Mouse (Mus musculus): ENCODE results near the gene Tert. TPM values are rescaled to one million over a fixed set of nuclear protein-coding genes. Genes with fewer than 3 reads are reported as not detected.

The Tert gene
- total and polyA plus RNA-seq, 3 experiments = 0.05 to 0.18 TPM; not detected in 1

DNA sequence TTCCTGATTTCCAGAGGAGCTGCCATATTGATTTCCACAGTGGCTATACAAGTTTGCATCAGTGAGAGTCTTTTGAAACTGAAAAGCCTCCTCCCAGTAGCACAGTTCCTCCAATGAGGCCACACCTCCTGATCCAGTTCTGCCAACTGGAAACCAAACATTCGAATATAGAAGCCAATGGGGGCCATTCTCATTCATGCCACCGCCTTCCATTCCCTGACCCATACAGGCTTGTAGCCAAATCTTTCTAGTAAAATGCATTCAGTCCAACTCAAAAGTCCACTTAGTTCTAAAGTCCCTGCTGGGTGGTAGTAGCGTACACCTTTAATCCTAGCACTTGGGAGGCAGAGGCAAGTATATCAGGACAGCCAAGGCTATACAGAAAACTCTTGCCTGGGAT is 26.6 kb downstream of the Tert start:
- WGBS = 76% methylated on average over 3 of the region's 3 CpGs
- no peaks in the 10 kb centered on the region for H3K4me1 ChIP-seq (ENCODE audit: control insufficient read depth, insufficient read depth, low read length)
- intact Hi-C loops (cut with DNase I) = no loop called here
- no peaks in the 10 kb centered on the region for H3K79me2 ChIP-seq (replicated peaks; ENCODE audit: control insufficient read depth, insufficient read depth, low read length)
- peaks cover 3% of the 10 kb centered on the region; the same call in 1 of the 2 replicates for H3K27me3 ChIP-seq (ENCODE audit: control insufficient read depth, insufficient read depth, low read length)
- TF ChIP-seq CTCF (IDR thresholded peaks at IDR 0.05) (no peak), POLR2A (IDR thresholded peaks at IDR 0.05; ENCODE audit: insufficient read depth, low read depth, low read length) (no peak), EP300 (IDR thresholded peaks at IDR 0.05; ENCODE audit: insufficient read depth, low read depth, low read length) (no peak)
- no peak overlapping the region for H3K27ac ChIP-seq
- H3K4me3 ChIP-seq = no peak overlapping the region
- no peak for DNase-seq
- no peaks in the 10 kb centered on the region for H3K36me3 ChIP-seq (ENCODE audit: control insufficient read depth, insufficient read depth, low read length)
- no peak overlapping the region for H3K9ac ChIP-seq (ENCODE audit: low read depth, low read length)

DNA sequence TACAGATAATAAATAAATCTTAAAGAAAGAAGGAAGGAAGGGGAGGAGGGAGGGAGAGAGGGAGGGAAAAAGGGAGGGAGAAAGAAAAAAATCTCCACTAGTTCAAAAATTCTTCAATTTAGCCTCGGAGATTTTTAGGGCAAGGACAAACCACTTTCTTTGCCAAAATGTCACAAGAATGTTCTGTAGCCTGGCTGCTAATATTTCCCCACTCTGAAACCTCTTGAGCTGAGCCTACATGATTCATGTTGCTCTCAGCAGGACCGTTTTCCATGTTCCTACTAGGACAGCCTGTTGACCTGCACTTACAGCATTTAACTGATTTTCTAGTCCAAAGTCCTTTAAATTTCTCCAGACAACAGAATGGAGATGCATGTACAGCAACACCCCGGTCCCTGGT is 28.3 kb downstream of the Tert start:
- intact Hi-C loops (cut with DNase I) = no loop called here

DNA sequence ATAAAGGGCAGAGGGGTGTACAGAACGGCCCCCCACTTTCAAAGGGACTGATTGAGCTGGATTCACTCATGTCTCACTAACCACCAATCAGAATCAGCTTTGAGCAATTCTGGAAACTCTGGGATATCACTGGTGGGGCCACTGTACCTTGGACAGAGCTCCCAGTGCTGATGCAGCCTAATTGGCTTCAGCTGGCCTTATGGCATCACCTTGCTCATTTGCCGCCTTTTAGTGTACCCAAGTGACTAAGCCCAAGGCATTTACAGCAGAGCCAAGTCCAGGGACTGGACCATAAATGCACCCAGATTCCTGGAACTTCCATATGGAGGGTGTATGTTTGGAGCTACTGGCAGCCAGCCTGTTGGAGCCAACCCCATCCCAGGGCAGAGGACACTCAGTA is 32.2 kb downstream of the Tert start:
- H3K27me3 ChIP-seq (ENCODE audit: control insufficient read depth, insufficient read depth, low read length) = peaks cover 3% of the 10 kb centered on the region; the same call in 1 of the 2 replicates
- no peak for DNase-seq
- WGBS = 38% methylated on average over 2 of the region's 2 CpGs
- intact Hi-C loops (cut with DNase I) = no loop called here
- H3K4me3 ChIP-seq = no peak overlapping the region
- H3K4me1 ChIP-seq (ENCODE audit: control insufficient read depth, insufficient read depth, low read length) = no peaks in the 10 kb centered on the region
- no peaks in the 10 kb centered on the region for H3K79me2 ChIP-seq (replicated peaks; ENCODE audit: control insufficient read depth, insufficient read depth, low read length)
- no peak overlapping the region for H3K27ac ChIP-seq
- TF ChIP-seq EP300 (IDR thresholded peaks at IDR 0.05; ENCODE audit: insufficient read depth, low read depth, low read length) (no peak), POLR2A (IDR thresholded peaks at IDR 0.05; ENCODE audit: insufficient read depth, low read depth, low read length) (no peak), CTCF (IDR thresholded peaks at IDR 0.05) (no peak)
- H3K36me3 ChIP-seq (ENCODE audit: control insufficient read depth, insufficient read depth, low read length) = no peaks in the 10 kb centered on the region
- no peak overlapping the region for H3K9ac ChIP-seq (ENCODE audit: low read depth, low read length)

More for the DNA sequence above, 28.3 kb downstream of the Tert start:
- no peak overlapping the region for H3K4me3 ChIP-seq
- no peaks in the 10 kb centered on the region for H3K79me2 ChIP-seq (replicated peaks; ENCODE audit: control insufficient read depth, insufficient read depth, low read length)
- WGBS = 71% methylated on average over 3 of the region's 3 CpGs
- H3K27me3 ChIP-seq (ENCODE audit: control insufficient read depth, insufficient read depth, low read length) = peaks cover 3% of the 10 kb centered on the region; the same call in 1 of the 2 replicates
- H3K27ac ChIP-seq = no peak overlapping the region
- TF ChIP-seq CTCF (IDR thresholded peaks at IDR 0.05) (no peak), POLR2A (IDR thresholded peaks at IDR 0.05; ENCODE audit: insufficient read depth, low read depth, low read length) (no peak), EP300 (IDR thresholded peaks at IDR 0.05; ENCODE audit: insufficient read depth, low read depth, low read length) (no peak)
- no peak overlapping the region for H3K9ac ChIP-seq (ENCODE audit: low read depth, low read length)
- no peaks in the 10 kb centered on the region for H3K4me1 ChIP-seq (ENCODE audit: control insufficient read depth, insufficient read depth, low read length)
- no peak for DNase-seq
- no peaks in the 10 kb centered on the region for H3K36me3 ChIP-seq (ENCODE audit: control insufficient read depth, insufficient read depth, low read length)

DNA sequence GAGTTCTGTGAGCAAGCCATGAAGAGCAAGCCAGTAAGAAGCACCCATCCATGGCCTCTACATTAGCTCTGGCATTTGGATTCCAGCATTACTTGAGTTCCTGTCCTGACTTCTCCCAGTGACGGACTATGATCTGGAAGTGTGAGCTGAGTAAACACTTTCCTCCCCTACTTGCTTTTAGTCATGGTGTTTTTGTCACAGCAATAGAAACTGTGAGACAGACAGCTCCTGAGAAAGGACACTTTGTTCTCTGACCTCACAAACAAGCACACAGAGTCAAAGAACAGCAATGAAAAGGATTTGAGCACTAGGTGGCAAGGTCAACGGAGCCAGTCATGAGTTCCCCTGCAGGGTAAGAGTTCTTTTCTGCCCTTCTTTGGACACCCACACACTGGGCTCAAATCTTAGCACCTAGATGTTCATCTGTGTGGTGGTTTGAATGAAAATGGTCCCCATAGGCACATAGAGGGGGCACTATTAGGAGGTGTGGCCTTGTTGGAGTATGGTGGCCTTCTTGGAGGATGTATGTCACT is 33.5 kb downstream of the Tert start:
- peaks cover 3% of the 10 kb centered on the region; the same call in 1 of the 2 replicates for H3K27me3 ChIP-seq (ENCODE audit: control insufficient read depth, insufficient read depth, low read length)
- intact Hi-C loops (cut with DNase I) = no loop called here
- no peaks in the 10 kb centered on the region for H3K79me2 ChIP-seq (replicated peaks; ENCODE audit: control insufficient read depth, insufficient read depth, low read length)
- H3K36me3 ChIP-seq (ENCODE audit: control insufficient read depth, insufficient read depth, low read length) = no peaks in the 10 kb centered on the region
- H3K4me3 ChIP-seq = no peak overlapping the region
- H3K4me1 ChIP-seq (ENCODE audit: control insufficient read depth, insufficient read depth, low read length) = no peaks in the 10 kb centered on the region
- DNase-seq = no peak
- no peak for TF ChIP-seq POLR2A (IDR thresholded peaks at IDR 0.05; ENCODE audit: insufficient read depth, low read depth, low read length)
- no peak for TF ChIP-seq EP300 (IDR thresholded peaks at IDR 0.05; ENCODE audit: insufficient read depth, low read depth, low read length)
- no peak for TF ChIP-seq CTCF (IDR thresholded peaks at IDR 0.05)
- H3K9ac ChIP-seq (ENCODE audit: low read depth, low read length) = no peak overlapping the region
- no peak overlapping the region for H3K27ac ChIP-seq
- 81% methylated on average over 2 of the region's 2 CpGs for WGBS

DNA sequence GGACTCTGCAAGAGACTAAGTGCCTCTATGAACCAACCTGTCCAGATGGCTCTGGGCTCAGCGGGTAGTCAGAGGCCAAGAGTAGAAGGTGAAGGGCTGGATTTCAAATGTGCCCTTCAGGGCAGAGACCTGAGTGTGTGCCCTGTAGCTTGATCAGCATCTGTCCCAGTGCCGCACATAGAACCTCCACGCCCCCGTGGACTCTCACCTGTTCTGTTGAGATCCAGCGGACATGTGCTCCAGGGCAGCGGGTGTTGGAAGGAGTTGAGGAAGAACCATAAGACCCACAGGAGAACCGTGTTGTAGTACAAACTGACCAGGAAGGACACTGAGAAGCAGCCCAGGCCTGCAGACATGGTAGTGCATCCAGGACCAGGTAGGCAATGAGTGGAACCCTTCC is 48.5 kb downstream of the Tert start:
- TF ChIP-seq CTCF (IDR thresholded peaks at IDR 0.05) (no peak), EP300 (IDR thresholded peaks at IDR 0.05; ENCODE audit: insufficient read depth, low read depth, low read length) (no peak), POLR2A (IDR thresholded peaks at IDR 0.05; ENCODE audit: insufficient read depth, low read depth, low read length) (no peak)
- Histone ChIP-seq H3K9ac (ENCODE audit: low read depth, low read length) (no peak overlapping the region), H3K27me3 (ENCODE audit: control insufficient read depth, insufficient read depth, low read length) (no peaks in the 10 kb centered on the region), H3K79me2 (replicated peaks; ENCODE audit: control insufficient read depth, insufficient read depth, low read length) (no peaks in the 10 kb centered on the region), H3K4me3 (no peak overlapping the region), H3K36me3 (ENCODE audit: control insufficient read depth, insufficient read depth, low read length) (no peaks in the 10 kb centered on the region), H3K27ac (no peak overlapping the region), H3K4me1 (ENCODE audit: control insufficient read depth, insufficient read depth, low read length) (no peaks in the 10 kb centered on the region)
- WGBS = 91% methylated on average over 7 of the region's 7 CpGs
- intact Hi-C loops (cut with DNase I) = no loop called here
- DNase-seq = no peak

DNA sequence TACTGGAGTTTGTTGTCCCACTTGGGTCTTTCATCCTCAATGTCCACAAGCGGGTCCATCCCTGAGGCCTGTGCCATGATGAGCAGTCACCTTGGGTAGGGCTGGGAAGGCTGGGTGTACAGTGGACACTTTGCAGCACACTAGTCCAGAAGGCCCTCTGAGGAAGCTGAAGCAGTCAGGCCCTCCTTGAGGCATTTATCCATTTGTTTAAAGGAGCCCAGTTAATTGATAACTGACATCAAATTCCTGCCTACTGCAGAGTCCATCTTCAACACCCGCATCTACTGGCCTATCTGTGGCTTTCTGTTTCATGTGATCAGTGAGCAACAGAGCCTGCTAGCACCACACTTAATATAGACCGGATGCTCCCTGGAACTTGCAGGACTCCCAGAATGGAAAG is 51.1 kb downstream of the Tert start, which contains the start of gene Slc6a18:
Gene Slc6a18, minus strand, starts transcription at position 171 of the 400 bp plus-strand sequence.
- WGBS = 79% methylated on average over 3 of the region's 3 CpGs
- intact Hi-C loops (cut with DNase I) = no loop called here
- TF ChIP-seq POLR2A (IDR thresholded peaks at IDR 0.05; ENCODE audit: insufficient read depth, low read depth, low read length) (no peak), EP300 (IDR thresholded peaks at IDR 0.05; ENCODE audit: insufficient read depth, low read depth, low read length) (no peak), CTCF (IDR thresholded peaks at IDR 0.05) (no peak)

More for the DNA sequence above, 51.1 kb downstream of the Tert start, which contains the start of gene Slc6a18:
- Histone ChIP-seq H3K27me3 (ENCODE audit: control insufficient read depth, insufficient read depth, low read length) (no peaks in the 10 kb centered on the region), H3K36me3 (ENCODE audit: control insufficient read depth, insufficient read depth, low read length) (no peaks in the 10 kb centered on the region), H3K9ac (ENCODE audit: low read depth, low read length) (no peak within 1 kb of the TSS), H3K79me2 (replicated peaks; ENCODE audit: control insufficient read depth, insufficient read depth, low read length) (no peaks in the 10 kb centered on the region), H3K4me3 (no peak within 1 kb of the TSS), H3K4me1 (ENCODE audit: control insufficient read depth, insufficient read depth, low read length) (no peaks in the 10 kb centered on the region), H3K27ac (no peak within 1 kb of the TSS)
- no peak for DNase-seq
